Mouse (Mus musculus): ENCODE measurements at regions not wholly inside any gene's neighbourhood (a gene's known extent, or its start where the extent isn't known, plus 50 kb on each side); places are given as distances from the start of the nearest gene placed in this dataset.

DNA sequence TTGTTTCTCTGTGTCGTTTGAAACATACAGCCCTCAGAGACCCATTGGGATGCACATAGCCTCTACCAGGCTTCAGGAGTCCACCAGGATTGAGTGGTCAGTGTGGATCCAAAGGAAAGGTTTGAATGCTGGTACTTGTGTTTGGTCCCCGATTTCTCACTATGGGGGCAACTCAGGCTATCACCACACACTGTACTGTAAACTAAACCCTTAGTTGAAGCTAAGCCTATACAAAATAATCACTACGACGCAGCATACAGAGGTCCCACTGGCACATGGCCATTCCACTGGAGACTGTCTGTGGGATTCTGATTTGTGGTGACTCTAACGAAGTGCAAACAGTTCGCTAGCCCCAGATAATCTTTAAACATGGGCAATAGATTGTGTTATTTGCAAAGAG, 91.5 kb upstream of the Gm5148 start:
- Histone ChIP-seq H3K4me2 (replicated peaks; ENCODE audit: low read depth) (no peak overlapping the region), H3K27ac (ENCODE audit: low read depth, low read length) (no peak overlapping the region), H3K4me3 (ENCODE audit: low read depth, low read length) (no peak overlapping the region), H3K27me3 (replicated peaks; ENCODE audit: control insufficient read depth, insufficient read depth, low read length) (no peaks in the 10 kb centered on the region), H3K9me3 (ENCODE audit: control insufficient read depth) (no peaks in the 10 kb centered on the region), H3K4me1 (replicated peaks; ENCODE audit: control insufficient read depth, insufficient read depth, low read length) (no peaks in the 10 kb centered on the region), H3K36me3 (ENCODE audit: control insufficient read depth, insufficient read depth) (no peaks in the 10 kb centered on the region), H3K9ac (ENCODE audit: low read depth, low read length) (no peak overlapping the region)
- ATAC-seq: no peak
- 95% methylated on average over 6 of the region's 6 CpGs for WGBS
- no peak for TF ChIP-seq CTCF (IDR thresholded peaks at IDR 0.05; ENCODE audit: low read depth)

DNA sequence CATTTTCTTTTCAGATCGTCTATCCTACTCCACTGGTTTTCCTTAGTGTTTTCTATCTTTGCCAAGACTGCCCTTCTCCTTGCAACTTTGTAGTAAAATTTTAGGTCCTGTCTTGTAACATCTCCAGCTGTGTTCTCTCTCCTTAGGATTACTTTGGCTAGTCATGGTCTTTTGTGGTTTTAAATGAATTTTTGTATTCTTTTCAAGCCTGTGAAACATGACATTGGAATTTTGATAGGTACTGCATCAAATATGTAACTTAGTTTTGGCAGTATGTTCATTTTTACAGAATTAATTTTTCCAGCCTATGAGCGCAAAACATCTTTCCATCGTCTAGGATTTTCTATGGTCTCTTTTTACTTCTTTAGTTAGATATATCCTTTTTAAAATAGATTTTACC, 88.6 kb upstream of the Gm5148 start:
- 88% methylated on average over 3 of the region's 3 CpGs for WGBS
- no peak overlapping the region for H3K27ac ChIP-seq (ENCODE audit: low read depth, low read length)

DNA sequence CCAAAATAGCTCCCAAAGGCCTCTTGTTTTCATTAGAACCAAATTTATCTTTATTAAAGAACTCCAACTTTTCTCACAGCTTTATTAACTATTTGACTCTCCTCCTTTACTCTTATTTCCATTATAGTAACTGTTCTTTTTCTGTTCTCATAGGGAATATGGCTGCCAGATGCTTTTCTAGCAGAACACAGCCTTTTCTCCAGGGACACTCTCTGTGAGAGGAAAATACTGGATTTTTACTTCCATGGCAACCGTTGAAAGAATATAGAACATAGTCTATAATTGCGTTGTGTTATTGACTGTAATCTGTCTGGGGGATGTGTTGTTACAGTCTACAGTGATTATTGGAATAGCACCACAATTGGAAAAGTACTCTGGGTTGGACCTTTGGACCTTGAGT, 87.1 kb upstream of the Gm5148 start:
- Histone ChIP-seq H3K4me2 (replicated peaks; ENCODE audit: low read depth) (no peak overlapping the region), H3K4me3 (ENCODE audit: low read depth, low read length) (no peak overlapping the region), H3K4me1 (replicated peaks; ENCODE audit: control insufficient read depth, insufficient read depth, low read length) (no peaks in the 10 kb centered on the region), H3K27ac (ENCODE audit: low read depth, low read length) (no peak overlapping the region), H3K27me3 (replicated peaks; ENCODE audit: control insufficient read depth, insufficient read depth, low read length) (no peaks in the 10 kb centered on the region), H3K9me3 (ENCODE audit: control insufficient read depth) (no peaks in the 10 kb centered on the region), H3K36me3 (ENCODE audit: control insufficient read depth, insufficient read depth) (no peaks in the 10 kb centered on the region), H3K9ac (ENCODE audit: low read depth, low read length) (no peak overlapping the region)
- WGBS: 85% methylated on average over 2 of the region's 2 CpGs
- TF ChIP-seq CTCF (IDR thresholded peaks at IDR 0.05; ENCODE audit: low read depth): no peak
- no peak for ATAC-seq

More for the DNA sequence above, 88.6 kb upstream of the Gm5148 start:
- Histone ChIP-seq H3K9ac (ENCODE audit: low read depth, low read length) (no peak overlapping the region), H3K4me1 (replicated peaks; ENCODE audit: control insufficient read depth, insufficient read depth, low read length) (no peaks in the 10 kb centered on the region), H3K27me3 (replicated peaks; ENCODE audit: control insufficient read depth, insufficient read depth, low read length) (no peaks in the 10 kb centered on the region), H3K36me3 (ENCODE audit: control insufficient read depth, insufficient read depth) (no peaks in the 10 kb centered on the region), H3K4me3 (ENCODE audit: low read depth, low read length) (no peak overlapping the region), H3K9me3 (ENCODE audit: control insufficient read depth) (no peaks in the 10 kb centered on the region), H3K4me2 (replicated peaks; ENCODE audit: low read depth) (no peak overlapping the region)
- ATAC-seq: no peak
- no peak for TF ChIP-seq CTCF (IDR thresholded peaks at IDR 0.05; ENCODE audit: low read depth)

DNA sequence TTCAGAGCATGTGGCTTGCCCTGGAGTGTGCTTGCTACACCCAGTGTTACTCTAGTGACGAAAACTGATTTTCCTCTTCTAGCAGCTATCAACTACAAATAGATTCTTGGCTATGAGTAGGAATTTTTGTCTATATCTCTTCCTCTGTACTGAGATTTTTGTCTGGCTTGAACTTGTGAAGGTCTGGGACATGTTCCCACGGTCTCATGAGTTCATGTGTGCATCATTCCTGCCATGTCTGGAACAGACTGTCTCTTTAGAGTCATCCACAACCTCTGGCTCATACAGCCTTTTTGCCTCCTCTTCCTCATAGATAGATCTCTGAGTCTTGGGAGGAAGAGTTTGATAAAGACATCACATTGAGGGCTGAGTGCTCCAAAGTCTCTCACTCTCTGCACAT, 86.5 kb upstream of the Gm5148 start:
- no peak overlapping the region for H3K27ac ChIP-seq (ENCODE audit: low read depth, low read length)
- H3K9me3 ChIP-seq (ENCODE audit: control insufficient read depth): no peaks in the 10 kb centered on the region
- WGBS: 94% methylated on average over 2 of the region's 2 CpGs
- no peak for TF ChIP-seq CTCF (IDR thresholded peaks at IDR 0.05; ENCODE audit: low read depth)
- ATAC-seq: no peak
- H3K9ac ChIP-seq (ENCODE audit: low read depth, low read length): no peak overlapping the region
- no peak overlapping the region for H3K4me2 ChIP-seq (replicated peaks; ENCODE audit: low read depth)
- no peaks in the 10 kb centered on the region for H3K4me1 ChIP-seq (replicated peaks; ENCODE audit: control insufficient read depth, insufficient read depth, low read length)
- H3K36me3 ChIP-seq (ENCODE audit: control insufficient read depth, insufficient read depth): no peaks in the 10 kb centered on the region
- H3K27me3 ChIP-seq (replicated peaks; ENCODE audit: control insufficient read depth, insufficient read depth, low read length): no peaks in the 10 kb centered on the region
- no peak overlapping the region for H3K4me3 ChIP-seq (ENCODE audit: low read depth, low read length)

DNA sequence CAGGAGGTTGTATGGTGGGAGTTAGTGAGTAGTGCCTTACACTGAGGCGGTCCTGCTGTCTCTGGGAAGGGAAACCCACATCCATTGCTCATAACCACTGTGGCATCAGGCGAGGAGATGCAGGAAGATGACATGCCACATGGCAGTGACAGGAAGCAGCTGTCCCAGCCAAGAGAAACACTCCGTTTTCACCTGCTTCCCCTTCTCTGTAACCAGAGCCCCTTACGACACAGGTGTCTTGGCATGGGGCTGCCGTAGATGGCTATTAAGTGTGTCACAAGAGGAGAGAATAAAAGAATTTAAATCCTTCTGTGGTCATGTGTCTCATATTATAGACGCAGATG, 81.5 kb upstream of the Gm5148 start:
- no peak for TF ChIP-seq CTCF (IDR thresholded peaks at IDR 0.05; ENCODE audit: low read depth)
- Histone ChIP-seq H3K4me3 (ENCODE audit: low read depth, low read length) (no peak overlapping the region), H3K36me3 (ENCODE audit: control insufficient read depth, insufficient read depth) (no peaks in the 10 kb centered on the region), H3K9me3 (ENCODE audit: control insufficient read depth) (no peaks in the 10 kb centered on the region), H3K9ac (ENCODE audit: low read depth, low read length) (no peak overlapping the region), H3K4me2 (replicated peaks; ENCODE audit: low read depth) (no peak overlapping the region), H3K27me3 (replicated peaks; ENCODE audit: control insufficient read depth, insufficient read depth, low read length) (no peaks in the 10 kb centered on the region), H3K27ac (ENCODE audit: low read depth, low read length) (no peak overlapping the region), H3K4me1 (replicated peaks; ENCODE audit: control insufficient read depth, insufficient read depth, low read length) (no peaks in the 10 kb centered on the region)
- WGBS: 64% methylated on average over 6 of the region's 6 CpGs
- ATAC-seq: no peak

DNA sequence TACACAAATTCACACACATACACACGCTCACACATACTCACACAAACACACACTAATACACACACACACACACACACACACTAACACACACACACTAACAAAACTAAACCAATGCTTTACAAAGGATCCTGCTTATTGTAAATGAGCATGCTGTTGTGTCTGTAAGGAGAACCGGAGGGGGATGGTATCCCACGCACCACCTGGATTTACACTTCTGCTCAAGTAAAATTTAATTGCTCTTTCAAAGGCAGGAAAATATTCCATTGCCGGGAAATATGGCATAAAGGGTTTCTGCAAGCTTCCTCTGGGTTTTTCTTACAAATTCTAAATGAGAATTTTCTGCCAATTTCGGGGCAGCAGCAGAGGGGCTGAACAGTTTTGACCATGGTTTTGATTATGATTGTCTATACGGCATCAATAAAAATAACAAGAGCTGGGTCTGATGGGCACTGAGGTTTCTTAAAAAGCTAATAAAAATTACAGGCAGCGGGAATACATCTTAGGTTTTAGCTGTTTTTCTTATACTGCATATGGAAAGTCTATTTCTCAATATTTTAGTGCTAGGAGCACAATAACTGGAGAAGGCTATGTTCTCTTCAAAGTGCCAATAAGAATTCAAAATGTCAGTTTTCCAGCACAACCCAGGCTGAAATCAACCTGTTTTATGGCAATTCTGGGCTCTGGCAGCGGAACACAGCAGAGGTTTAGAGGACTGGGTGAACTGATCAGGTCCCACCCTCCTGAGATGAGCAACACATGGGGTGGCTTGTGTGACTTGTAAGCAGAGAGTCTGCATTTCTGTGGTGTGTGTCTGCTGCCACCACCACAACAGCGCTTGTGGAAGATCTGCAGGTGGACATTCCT, 80.9 kb upstream of the Gm5148 start:
- H3K27ac ChIP-seq (ENCODE audit: low read depth, low read length): no peak overlapping the region
- 88% methylated on average over 9 of the region's 9 CpGs for WGBS
- H3K4me2 ChIP-seq (replicated peaks; ENCODE audit: low read depth): no peak overlapping the region
- TF ChIP-seq CTCF (IDR thresholded peaks at IDR 0.05; ENCODE audit: low read depth): no peak
- no peaks in the 10 kb centered on the region for H3K9me3 ChIP-seq (ENCODE audit: control insufficient read depth)
- H3K9ac ChIP-seq (ENCODE audit: low read depth, low read length): no peak overlapping the region
- H3K4me3 ChIP-seq (ENCODE audit: low read depth, low read length): no peak overlapping the region
- ATAC-seq: no peak
- H3K4me1 ChIP-seq (replicated peaks; ENCODE audit: control insufficient read depth, insufficient read depth, low read length): no peaks in the 10 kb centered on the region
- no peaks in the 10 kb centered on the region for H3K36me3 ChIP-seq (ENCODE audit: control insufficient read depth, insufficient read depth)
- H3K27me3 ChIP-seq (replicated peaks; ENCODE audit: control insufficient read depth, insufficient read depth, low read length): no peaks in the 10 kb centered on the region
